Mouse (Mus musculus) thymus, adult 2 months (tissue): ENCODE data around the gene Ccdc69.

Experiments used
- CTCF ChIP-seq: fragments of 200-500 bp; IDR thresholded peaks from 2 replicates; pipeline ENCODE4 v1.5.1; 2012; ENCODE audit warnings: mild to moderate bottlenecking, control low read depth, low read length, moderate library complexity, borderline replicate concordance; ENCODE audit not compliant: control insufficient read depth, poor library complexity, insufficient read depth; ENCODE audit errors: extremely low read depth
- POLR2A ChIP-seq: fragments of 200-500 bp; IDR thresholded peaks from 2 replicates; pipeline ENCODE4 v1.6.1; 2012; ENCODE audit warnings: mild to moderate bottlenecking, low read length, control low read depth, moderate library complexity; ENCODE audit not compliant: control insufficient read depth, poor library complexity, insufficient read depth; ENCODE audit errors: extremely low read depth

GRCm38 (mm10) chr11:55098189-55098915 is 20.4 kb upstream of the Ccdc69 start:
- no peak for TF ChIP-seq POLR2A
- TF ChIP-seq CTCF = no peak; the same call in 1 of the 2 replicates
